Mouse (Mus musculus): ENCODE measurements at regions not wholly inside any gene's neighbourhood (a gene's known extent, or its start where the extent isn't known, plus 50 kb on each side); places are given as distances from the start of the nearest gene placed in this dataset.

- TF ChIP-seq MXI1 (IDR thresholded peaks at IDR 0.05; ENCODE audit: low read depth, low read length): no peak
- TF ChIP-seq NRF1 (IDR thresholded peaks at IDR 0.05; ENCODE audit: insufficient read depth, low read depth, low read length, poor library complexity, severe bottlenecking): no peak
- TF ChIP-seq MEF2A (IDR thresholded peaks at IDR 0.05; ENCODE audit: extremely low read depth, insufficient replicate concordance, low read depth, low read length, poor library complexity, severe bottlenecking): no peak
- TF ChIP-seq MAZ (IDR thresholded peaks at IDR 0.05; ENCODE audit: low read depth, low read length): no peak
- no peak for TF ChIP-seq CTCF (IDR thresholded peaks at IDR 0.05 in 2 of 3, conservative IDR thresholded peaks at IDR 0.05 in 1 of 3; ENCODE audit: control insufficient read depth in 1 of 3, insufficient read depth in 1 of 3, low read depth in 2 of 3, low read length in 3 of 3, poor library complexity in 1 of 3, severe bottlenecking in 1 of 3)
- no peak for TF ChIP-seq BHLHE40 (IDR thresholded peaks at IDR 0.05; ENCODE audit: borderline replicate concordance, low read depth, low read length)
- no peak for TF ChIP-seq POLR2AphosphoS2 (IDR thresholded peaks at IDR 0.05; ENCODE audit: low read length)
- TF ChIP-seq POLR2A (IDR thresholded peaks at IDR 0.05; ENCODE audit: control insufficient read depth in 1 of 2, insufficient read depth in 1 of 2, low read depth in 1 of 2, low read length in 2 of 2, poor library complexity in 1 of 2): no peak
- TF ChIP-seq GABPA (IDR thresholded peaks at IDR 0.05; ENCODE audit: low read depth, low read length): no peak
- TF ChIP-seq CHD2 (IDR thresholded peaks at IDR 0.05; ENCODE audit: low read length): no peak
- TF ChIP-seq ZC3H11A (IDR thresholded peaks at IDR 0.05; ENCODE audit: low read depth, low read length): no peak
- no peak for TF ChIP-seq SMC3 (IDR thresholded peaks at IDR 0.05; ENCODE audit: low read depth, low read length)
- no peak for TF ChIP-seq TAL1 (IDR thresholded peaks at IDR 0.05; ENCODE audit: low read length)
These were observed 375.9 kb upstream of the Mon1b start for GRCm38 (mm10) chr8:113259477-113259876.
